Mouse (Mus musculus) monocyte, adult 2 months (primary cell): ENCODE results near the gene Nufip2.
A peak's percentile ranks its signal among the peaks of the same experiment; 100 is the strongest.
"Not testable (repeated sequence)": the region's sequence is repeated elsewhere in the genome, so short reads cannot be mapped to it uniquely, and the experiment has no call there.

Experiments used
- DNase-seq, 2 experiments: peaks; one replicate each; pipeline ENCODE4 v3.0.0; 2022; ENCODE audit warnings: low spot score in 2 of 2, low read depth in 1 of 2

Nufip2 gene

DNA sequence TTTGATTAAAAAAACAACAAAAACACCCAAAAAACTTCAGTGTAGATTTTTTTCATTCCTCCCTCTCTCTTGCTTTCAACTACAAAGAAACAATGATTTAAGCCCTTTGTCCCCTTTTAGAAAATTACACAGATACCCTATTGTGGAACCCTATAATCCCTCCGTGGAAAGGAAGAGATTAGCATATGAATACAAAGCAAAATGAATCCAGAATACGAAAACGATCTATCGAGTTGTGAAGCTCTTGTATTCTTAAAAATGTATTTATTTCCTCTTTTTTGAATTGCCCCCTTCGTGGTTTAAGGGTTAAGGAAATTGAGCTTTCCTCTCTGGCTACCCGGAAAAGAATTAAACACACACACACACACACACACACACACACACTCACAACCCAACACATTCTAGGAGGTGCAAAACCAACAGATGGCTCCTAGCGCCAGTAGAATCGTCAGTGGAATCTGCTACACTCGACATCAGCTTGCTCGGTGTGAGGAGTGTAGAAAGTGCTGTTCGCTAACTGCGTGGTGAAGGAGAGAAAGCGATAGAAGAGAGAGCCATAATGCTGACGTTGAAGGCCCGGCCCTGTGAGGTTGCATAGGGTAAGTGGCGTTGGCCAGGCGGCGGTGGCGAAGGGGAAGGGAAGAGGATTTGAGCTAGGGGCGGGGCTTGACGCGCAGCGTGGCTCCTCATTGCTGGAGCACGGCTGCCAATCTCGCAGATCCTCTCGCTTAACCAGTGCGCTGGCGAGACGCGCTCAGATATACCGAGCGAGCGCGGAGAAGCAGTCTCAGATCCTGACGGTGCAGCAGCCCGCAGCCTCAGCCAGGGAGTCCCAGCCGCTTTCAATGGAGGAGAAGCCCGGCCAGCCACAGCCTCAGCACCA is at the start of gene Nufip2:
Gene Nufip2, plus strand, starts transcription at position 773 of the 883 bp plus-strand sequence.
- peak; percentile 98 for DNase-seq

DNA sequence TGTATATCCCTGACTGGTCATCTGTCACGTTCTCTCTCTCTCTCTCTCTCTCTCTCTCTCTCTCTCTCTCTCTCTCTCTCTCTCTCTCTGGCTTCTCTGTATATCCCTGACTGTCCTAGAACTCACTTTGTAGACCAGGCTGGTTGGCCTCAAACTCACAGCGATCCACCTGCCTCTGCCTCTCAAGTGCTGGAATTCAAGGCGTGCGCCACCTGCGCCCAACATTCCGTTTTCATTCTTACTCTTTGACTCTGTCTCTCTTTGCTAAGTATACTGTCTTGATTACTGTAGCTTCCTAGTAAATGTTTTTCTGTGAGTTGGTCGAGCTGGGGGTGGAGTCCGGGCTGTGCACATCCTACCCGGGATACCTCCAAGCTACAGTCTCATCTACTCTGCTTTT is 44.6 kb upstream of the Nufip2 start:
- DNase-seq = no peak

DNA sequence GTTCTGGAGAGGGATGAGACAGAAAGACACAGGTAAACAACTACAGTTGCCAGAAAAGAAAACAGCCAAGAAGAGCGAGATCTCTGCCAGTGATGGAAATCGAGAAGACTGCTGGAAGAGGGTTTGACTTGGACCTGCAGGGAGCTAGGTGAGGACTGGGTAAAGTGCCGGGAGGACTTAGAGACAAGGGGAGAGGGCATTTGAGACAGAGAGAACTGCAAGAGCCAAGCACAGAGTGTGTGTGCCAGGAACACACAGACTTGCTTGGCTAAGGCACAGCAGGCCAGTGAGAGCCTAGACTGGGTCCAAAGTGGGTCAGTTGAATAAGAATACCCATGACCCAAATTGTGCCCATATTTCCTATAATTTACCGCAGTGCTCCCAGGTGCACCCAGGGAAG is 40.5 kb upstream of the Nufip2 start:
- no peak for DNase-seq

DNA sequence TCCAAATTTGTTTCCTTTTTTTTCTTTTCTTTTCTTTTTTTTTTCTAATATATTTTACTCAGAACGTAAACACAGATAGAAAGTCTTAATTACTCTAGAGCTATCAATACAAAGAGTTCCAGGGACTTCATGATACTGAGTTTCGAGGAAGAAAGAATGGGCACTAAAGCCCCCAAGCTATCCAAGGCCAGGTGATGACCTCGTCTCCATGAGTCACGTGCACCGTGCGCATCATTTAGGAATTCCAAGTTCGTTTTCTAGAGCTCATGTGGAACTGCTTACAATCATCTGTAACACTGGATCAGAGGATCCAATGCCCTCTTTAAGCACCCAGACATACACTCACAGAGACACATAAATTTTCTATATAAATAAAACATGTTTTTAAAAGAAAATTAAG is 37.1 kb upstream of the Nufip2 start:
- no peak for DNase-seq

DNA sequence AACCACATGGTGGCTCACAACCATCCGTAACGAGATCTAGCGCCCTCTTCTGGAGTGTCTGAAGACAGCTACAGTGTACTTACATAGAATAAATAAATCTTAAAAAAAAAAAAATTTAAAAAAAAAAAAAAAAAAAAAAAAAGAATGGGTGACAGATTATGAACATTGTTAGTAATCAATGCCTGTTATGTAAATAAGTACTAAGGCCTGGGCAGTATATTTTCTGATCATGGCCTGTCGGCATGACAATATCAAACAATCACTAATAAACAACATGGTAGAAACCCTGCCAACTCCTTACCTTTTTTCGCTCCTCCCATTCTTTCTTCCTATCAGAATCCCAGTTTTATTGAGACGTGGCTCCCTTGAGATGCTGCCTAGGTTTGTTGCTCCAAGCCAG is 33.5 kb upstream of the Nufip2 start:
- no peak for DNase-seq

DNA sequence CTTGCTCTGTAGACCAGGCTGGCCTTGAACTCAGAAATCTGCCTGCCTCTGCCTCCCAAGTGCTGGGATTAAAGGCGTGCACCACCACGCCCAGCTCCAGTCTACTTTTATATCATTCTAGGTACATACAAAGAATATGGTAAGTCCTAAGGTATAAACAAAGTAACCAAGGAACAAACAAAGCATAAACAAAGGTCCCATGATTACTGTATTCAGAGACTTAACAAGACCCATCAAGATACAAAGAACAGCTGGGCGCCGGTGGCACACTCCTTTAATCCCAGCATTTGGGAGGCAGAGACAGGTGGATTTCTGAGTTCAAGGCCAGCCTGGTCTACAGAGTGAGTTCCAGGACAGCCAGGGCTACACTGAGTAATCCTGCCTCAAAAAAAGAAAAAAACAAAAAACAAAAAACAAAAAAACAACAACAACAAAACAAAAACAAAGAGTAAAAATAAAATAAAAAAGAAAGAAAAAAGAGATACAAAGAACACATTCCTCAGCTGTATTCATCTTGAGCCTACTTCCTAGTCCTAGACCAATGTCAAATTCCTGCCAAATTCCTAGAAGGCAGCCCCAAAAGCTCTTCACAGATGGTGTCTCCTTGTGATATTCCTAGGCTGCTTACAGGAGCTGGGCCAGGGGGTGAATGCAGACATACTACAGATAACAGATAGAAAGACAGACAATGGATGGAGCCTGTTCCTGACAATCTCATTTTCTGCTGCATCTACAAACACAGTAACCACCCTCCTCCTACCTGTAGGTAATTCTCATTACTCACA is 32.4 kb upstream of the Nufip2 start:
- DNase-seq = not testable (repeated sequence)

DNA sequence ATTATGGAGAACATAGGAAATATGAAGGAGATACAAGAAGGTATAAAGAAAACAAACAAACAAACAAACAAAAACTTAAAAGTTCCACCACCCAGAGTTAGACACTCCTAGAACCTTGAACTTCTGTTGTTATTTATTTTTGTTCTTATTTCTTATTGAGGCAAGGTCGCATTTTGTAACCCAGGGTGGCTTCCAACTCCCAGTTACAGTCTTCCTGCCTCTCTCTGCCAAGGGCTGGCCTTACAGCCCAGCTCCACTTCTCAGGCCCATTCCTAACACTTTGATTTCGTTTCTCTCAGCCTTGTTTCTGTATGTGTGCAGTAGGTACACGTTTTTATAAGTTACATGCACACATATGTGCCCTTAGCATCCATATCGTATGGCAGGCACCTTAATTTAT is 26.0 kb upstream of the Nufip2 start:
- DNase-seq = no peak

DNA sequence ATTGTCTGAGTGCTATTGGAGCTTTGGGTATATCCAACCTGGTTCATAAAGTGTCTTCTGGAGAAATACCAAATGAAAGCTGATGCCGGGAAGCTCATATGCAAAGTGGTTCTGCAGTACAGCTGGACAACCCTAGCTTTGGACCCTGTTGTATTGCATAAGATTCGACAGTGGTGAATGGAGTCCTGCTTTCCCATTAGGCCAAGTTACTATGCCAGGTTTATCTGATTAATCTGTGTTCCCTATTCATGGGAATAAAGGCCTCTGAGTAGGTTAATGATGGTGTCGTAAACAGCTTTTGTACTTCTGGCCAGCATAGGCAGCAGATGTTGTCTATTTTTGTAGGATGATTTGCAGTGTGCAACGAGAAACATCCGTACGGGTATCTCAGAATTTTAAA is 22.3 kb upstream of the Nufip2 start:
- DNase-seq = no peak

DNA sequence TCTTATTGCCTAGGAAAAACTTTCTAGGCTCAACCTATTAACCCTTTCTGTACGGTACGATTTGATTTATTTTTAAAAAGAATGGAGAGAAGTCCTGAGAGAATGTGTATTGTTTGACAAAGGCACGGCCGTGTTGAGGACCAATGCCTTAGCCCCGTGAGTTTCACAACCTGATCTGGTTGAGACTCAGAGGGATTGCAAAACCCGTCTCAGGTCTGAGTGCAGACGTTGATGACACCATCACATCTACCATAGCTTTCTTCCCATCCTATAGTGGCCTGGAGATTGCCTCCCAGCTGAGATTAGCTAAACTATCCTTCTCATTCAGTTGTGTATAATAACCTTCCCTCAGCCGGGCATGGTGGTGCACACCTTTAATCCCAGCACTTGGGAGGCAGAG is 21.9 kb upstream of the Nufip2 start:
- no peak for DNase-seq

DNA sequence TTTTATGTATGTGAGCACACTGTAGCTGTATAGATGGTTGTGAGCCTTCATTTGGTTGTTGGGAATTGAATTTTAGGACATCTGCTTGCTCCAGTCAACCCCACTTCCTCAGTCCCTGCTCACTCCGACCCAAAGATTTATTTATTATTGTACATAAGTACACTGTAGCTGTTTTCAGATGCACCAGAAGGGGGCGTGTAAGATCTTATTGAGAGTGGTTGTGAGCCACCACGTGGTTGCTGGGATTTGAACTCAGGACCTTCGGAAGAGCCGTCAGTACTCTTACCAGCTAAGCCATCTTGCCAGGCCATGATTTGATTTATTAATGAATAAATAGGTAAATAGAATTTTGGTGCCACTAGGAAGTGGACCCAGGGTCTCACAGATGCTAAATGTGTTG is 20.6 kb upstream of the Nufip2 start:
- DNase-seq = not testable (repeated sequence)

DNA sequence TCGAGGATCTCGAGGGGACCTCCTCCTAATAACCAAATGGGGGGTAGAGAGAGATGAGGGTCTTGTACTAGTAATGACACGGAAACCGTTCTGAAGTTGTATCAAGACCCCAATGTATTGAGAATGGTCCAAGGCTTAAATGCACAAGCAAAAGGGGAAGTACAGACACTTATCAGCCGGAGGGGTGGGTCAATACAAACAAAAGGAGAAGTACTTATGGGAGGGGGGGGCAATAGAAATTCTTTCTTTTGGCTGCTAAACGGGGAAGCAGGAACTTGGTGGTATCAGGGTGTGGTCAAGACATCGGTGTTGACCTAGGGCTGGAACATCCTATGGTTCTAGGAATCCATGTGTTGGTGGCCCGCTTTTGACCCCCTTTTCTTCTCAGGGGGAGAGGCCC is 19.2 kb upstream of the Nufip2 start:
- DNase-seq = not testable (repeated sequence)

DNA sequence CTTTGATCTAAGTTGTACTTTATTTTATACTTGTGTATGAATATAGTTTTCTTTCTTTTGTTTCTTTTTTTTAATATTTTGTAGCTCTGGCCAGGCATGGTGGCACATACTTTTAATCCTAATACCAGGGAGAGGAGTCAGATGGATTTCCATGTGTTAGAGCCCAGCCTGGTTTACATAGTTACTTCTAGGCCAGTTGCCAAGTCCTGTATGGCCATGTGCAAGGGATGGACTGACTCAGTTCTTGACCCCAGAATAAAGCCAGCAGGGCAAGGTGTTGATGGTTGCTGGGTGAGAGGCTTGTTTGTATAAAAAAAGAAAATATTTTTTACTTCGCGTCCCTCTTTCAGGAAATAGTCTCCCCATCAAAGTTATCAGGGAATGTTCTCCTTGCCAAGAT is 13.2 kb upstream of the Nufip2 start:
- no peak for DNase-seq

DNA sequence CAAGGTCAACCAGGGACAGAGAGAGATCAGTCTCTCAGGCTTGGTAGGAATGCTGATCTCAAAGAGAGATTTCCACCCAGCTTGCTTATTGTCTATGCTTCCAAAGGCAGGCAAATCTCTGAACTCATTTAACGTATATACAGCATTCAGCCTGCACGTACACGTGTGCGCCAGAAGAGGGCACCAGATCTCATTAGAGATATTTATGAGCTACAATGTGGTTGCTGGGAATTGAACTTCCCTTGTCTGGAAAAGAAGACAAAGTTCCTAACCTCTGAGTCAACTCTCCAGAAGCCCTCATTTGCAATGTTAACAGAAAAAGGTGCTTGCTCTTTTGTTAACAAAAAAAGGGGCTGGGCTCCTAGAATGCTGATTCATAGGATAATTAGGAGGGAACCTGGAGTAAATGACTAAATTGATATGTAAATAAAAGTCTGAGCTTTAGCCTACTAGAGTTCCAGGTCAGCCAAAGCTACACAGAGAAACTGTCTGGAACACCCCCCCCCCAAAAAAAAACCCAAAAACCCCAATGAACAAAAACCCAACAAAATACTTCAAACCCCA is 12.4 kb upstream of the Nufip2 start:
- DNase-seq = no peak

DNA sequence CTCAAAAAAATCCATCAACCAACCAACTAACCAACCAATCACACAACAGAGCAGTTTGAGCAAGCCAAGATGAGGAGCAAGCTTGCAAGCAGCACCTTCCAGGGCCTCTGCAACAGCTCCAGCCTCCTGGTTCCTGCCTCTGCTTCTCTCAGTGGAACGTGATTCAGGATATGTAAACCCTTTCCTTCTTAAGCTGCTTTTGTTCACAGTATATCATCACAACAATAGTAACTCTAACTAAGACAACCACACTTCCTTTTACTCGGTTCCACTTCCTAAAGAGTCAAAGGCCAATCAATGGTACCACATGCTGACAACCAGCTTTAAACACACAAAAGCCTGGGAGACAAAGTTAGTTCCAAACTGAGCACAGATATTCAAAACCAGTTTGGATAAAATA is 5.9 kb upstream of the Nufip2 start:
- DNase-seq = no peak

DNA sequence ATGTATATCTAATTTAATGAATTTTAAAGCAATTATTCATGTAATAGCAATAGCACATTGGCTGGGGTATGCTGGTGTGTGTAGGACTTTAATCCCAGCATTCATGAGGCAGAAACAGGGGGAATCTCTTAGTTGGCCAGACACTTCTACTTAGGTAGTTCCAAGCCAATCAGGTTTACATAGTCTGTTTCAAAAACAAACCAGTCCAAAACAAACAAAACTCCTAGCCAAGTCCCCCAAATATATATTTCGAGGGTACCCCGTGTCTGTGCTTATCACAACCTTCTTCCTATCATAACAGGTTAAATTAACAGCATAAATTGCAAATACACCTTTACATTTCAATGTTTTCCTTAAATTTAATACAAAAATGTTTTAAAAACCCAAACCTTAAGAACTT is 1.1 kb upstream of the Nufip2 start:
- no peak for DNase-seq

DNA sequence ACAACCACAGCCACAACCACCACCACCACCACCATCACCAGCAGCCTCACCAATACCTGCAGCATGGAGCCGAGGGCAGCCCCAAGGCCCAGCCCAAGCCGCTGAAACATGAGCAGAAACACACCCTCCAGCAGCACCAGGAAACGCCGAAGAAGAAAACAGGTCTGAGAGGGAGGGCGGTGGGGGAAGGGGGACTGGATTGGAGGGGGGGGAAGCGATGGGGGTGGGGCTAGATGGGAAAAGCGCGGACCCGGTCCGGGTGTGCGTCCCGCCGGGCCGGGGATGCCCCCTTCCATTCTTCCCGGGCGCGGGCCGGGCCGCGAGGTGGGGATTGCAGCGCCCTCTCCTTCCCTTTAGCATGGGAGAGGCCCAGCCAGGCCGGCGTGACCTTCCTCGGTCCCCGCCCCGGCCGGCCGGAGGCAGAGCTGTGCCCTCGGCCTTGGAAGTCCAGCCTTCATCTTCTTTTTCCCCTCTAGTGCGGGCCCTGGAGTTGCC is 438 bp downstream of the Nufip2 start:
- DNase-seq = no peak

DNA sequence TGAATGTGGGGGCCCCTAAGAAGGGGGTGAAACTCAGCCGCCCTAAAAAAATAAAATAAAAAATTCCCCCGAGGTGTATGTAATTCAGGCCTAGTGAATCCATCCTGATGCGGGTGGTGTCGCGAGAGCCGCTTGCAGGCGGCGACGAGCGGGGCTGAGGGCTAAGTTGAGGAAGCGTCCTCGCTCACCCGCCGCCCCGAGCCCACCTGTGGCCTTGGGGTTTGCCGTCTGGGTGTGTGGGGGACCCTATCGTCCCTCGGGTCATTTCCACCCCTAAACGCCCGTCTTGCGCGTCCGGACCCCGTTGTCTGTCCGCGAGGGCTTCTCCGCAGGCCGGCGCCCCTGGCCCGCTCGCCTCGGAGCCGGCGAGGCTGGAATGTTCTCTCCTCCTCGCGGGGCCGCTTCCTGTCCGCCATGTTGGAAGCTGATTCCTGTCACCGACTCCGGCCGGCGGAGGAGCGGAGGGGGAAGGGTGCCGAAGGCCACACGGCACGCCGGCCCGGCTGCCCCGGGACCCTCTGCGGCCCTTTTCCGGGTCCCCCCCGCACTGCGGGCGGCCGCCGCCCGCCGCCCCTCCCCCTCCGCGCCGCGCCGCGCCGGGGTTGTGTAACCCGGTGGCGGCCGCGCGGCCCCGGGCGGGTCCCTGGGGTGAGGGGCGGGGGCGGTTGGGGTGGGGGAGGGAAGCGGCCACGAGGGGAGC is 1.0 kb downstream of the Nufip2 start:
- DNase-seq = peak; percentile 20 to 31

DNA sequence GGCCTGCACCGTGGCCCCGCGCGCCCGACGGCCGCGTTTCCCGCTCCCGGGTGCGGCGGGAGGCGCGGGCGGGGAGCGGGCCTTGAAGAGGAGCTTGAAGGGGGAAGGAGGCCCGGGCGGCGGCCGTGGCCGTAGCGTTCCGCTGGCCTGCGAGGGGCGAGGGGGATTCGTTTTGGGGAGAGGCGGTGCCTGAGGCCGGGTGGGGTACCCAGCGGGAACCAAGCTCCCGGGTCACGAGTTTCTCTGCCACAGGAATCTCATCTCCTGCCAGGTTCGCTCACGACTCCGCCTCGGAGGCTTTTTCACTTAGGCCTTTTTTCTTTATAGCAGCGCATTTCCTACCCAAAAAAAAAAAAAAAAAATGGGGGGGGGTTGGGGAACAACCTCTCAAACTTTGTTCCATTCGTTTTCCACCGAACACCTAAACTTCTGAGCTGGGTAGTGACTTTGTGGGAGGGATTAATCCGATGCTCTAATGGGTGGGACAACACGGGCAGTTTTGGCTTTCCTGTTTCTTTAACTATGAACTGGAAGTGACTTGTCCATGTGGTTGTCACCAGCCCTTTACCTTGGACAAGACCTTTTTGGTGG is 1.7 kb downstream of the Nufip2 start:
- peak in 1 of 2 experiments; percentile 20 for DNase-seq

DNA sequence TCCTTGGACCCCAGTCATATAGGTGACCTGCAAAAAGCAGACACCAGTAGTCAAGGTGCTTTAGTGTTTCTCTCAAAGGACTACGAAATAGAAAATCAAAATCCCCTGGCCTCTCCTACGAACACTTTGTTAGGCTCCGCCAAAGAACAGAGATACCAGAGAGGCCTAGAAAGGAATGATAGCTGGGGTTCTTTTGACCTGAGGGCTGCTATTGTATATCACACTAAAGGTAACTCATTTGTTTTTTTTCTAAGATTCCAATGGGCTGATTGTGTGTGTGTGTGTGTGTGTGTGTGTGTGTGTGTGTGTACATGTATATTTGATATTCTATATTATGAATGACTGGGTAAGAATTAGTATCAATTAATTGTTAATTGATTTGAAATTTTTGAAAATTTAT is 7.1 kb downstream of the Nufip2 start:
- DNase-seq = no peak

DNA sequence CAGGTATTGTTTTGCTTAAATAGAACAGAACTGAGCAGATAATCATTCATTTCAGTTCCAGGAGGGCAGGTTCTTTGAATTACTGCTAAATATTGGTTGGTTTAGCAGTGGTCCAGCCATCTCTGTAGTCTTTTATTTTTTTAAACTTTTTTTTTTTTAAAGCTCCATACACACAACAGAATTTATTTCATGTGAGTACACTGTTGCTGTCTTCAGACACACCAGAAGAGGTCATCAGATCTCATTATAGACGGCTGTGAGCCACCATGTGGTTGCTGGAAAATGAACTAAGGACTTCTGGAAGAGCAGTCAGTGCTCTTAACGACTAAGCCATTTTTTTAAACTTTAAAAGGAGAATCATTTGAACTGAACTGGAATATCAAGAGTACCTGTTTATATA is 11.3 kb downstream of the Nufip2 start:
- no peak for DNase-seq

DNA sequence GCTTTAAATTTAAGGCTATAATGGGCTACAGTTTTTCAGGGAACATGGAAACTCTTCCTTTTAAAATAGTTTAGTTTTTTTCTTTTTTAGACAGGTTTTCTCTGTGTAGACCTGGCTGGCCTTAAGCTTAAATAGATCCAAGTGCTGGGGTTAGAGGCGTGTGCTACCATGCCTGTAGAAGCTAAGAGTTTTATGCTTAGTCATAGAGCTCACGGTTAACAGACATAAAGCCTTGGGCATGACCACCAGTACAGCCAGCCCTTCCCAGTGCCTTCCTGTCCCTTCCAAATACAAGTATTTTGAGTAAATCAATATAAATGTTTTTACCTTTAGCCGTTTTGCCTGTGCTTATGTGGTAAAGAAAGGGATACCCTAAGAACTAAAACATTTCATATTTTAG is 20.0 kb downstream of the Nufip2 start:
- DNase-seq = no peak
